Mouse (Mus musculus): ENCODE measurements around the gene Auts2.

Auts2 gene

DNA sequence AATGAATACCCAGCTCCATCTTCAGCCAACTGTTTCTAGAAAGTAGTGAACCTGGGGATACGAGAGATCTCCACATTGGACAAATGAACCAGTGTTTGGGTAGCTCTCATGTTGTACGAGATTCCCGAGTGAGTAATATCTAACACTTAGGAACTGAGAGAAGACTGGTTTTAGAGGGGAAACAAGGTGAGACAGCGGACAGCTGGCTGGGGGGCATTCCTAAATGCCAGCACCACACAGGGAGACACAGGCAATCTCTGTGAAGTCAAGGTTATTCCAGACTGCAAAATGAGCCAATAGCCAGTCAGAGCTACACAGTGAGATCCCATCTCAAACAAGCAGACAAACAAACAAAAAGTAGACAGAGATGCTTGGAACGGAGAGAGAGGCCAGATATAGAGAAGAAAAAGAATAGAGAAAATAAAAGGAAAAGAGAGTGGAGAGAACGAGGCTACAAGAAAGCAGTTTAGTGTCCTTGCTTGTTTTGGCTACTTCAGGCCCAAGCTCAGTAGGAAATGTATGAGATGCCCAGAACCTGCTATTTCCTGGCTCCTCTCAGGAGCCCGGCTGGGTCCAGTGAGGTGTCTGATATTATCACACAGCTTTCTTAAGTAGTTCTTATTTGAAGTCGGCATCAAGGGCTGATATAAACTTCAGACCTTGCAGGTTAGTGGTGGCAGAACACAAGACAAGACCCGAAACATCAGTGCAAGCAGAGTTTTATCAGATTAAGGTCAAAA is 224.9 kb downstream of the Auts2 start:
- no peak for DNase-seq (ENCODE audit: low spot score)

- no peak for DNase-seq (ENCODE audit: low spot score)
These were observed 226.2 kb downstream of the Auts2 start for GRCm38 (mm10) chr5:132316897-132317296.

- no peak for DNase-seq (ENCODE audit: low spot score)
These were observed 228.8 kb downstream of the Auts2 start for GRCm38 (mm10) chr5:132314300-132314699.

GRCm38 (mm10) chr5:132307000-132307399 is 236.1 kb downstream of the Auts2 start:
- DNase-seq (ENCODE audit: low spot score): no peak

DNA sequence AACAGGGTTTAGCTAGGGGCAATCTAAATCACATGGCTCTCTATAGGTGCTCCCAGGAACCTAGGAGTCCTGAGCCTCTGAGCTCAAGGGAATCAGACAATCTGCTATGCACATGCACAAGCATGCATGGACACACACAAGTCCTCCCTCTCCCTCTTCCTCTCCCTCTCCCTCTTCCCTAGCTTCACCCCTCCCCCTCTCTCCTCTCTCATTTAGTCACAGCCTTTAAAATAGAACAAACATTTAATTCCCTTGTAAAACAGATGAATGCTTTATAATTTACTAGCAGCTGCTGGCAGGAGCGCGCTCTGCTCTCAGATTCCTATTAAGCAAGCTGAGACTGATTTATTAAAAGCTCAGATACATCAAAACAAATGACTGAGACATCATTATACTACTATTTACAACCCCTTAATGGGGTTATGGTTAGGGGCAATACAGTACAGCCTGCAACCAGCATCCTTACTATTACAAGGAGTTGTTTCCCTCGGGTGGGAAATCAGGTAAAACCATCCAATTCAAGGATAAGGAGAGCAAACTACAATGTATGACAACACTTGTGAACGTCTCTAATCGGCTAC is 237.7 kb downstream of the Auts2 start:
- no peak for DNase-seq (ENCODE audit: low spot score)

DNA sequence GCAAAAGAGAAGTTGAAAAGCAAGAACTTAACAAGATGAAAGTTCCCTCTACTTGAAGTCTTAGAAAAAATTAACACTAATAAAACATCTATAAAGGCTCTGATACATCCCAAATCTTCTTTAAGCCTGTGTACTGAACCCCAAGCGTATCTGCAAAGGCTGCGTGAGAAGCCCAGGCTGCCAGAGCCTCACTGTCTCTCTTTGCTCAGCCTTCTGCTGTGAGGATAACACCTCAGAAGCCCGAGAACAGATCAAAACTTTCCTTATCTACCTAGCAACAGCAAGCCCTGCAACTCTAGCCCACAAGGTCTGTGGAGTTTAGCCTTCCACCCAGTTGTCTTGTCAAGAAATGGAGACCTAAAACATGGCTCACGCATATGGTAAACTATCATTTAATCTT is 240.4 kb downstream of the Auts2 start:
- DNase-seq (ENCODE audit: low spot score): no peak

- DNase-seq (ENCODE audit: low spot score): no peak
These were observed 242.3 kb downstream of the Auts2 start for GRCm38 (mm10) chr5:132300794-132301193.

GRCm38 (mm10) chr5:132299716-132300115 is 243.4 kb downstream of the Auts2 start:
- DNase-seq (ENCODE audit: low spot score): no peak

DNA sequence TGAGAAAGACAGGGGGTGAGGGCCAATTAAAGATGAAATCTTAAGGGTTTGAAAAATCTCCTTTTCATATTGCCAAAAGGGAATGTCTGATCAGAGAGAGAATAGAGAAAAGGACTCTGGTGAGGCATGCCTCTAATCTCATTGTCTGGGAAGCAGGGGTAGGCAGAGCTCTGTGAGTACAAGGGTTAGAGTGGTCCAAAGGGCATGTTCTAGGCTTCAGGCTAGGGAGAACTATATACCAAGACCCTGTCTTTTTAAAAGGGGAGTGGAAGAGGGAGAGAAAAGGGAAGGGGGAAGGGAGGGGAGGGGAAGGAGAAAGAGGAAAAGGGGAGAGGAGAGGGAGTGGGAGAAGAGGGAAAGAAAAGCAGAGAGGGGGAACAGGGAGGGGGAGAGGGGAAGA is 244.1 kb downstream of the Auts2 start:
- DNase-seq (ENCODE audit: low spot score): no peak

GRCm38 (mm10) chr5:132297309-132297708 is 245.8 kb downstream of the Auts2 start:
- no peak for DNase-seq (ENCODE audit: low spot score)

GRCm38 (mm10) chr5:132294469-132294868 is 248.7 kb downstream of the Auts2 start:
- DNase-seq (ENCODE audit: low spot score): no peak

DNA sequence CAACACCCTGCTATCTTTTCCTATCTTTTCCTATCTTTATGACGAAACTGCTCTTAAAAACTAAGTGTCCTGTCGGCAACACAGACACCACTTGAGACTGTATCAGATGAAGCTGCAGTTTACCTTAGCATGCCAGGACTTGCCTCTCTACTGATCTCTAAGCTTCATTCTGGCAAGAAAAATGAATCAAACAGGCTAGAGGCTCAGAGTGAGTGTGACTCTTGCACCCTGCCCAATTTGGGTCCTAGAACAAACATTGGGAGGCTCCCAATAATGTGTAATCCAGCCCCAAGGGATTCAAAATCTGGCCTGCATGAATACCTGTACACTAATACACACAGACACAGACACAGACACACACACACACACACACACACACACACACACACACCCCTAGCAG is 250.2 kb downstream of the Auts2 start:
- DNase-seq (ENCODE audit: low spot score): no peak

- DNase-seq (ENCODE audit: low spot score): no peak
These were observed 252.3 kb downstream of the Auts2 start for GRCm38 (mm10) chr5:132290606-132291535.

GRCm38 (mm10) chr5:132283741-132284140 is 259.4 kb downstream of the Auts2 start:
- DNase-seq (ENCODE audit: low spot score): no peak

DNA sequence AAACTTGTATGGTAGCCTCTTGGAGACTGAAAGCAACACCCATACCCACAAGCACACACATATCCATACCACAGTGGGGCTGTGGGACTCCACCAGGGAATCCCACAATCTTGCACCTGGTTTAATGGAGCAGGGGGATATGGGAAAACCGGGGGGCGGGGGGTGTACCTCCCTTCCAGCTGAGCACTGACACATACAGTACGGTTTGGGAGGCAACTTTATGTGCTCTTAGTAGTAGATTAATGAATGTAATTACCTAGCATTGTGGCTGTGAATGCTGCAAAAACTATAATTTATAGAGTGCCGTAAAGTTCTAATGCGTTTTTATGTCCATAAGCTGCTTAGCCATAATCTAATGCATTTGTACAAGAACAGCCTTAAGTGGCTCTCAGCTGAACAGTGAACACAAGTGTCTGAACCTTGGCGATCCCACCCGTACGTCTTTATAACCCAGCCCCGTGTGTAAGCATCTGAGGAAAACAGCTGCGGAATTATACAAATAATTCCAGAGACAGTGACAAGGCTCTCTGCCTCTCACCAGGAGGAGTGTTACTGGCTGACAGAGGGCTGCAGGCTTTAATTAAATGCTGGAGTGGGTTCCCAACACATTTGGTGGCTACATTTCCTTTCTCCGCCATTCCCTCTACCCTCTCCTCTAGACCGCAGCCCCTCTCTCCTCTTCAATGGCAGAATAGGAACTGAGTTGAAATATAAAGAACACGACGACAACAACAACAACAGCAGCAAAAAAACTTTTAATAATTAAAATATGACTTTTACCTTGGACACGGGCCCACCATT is 268.8 kb downstream of the Auts2 start:
- DNase-seq (ENCODE audit: low spot score): no peak

GRCm38 (mm10) chr5:132272132-132272531 is 271.0 kb downstream of the Auts2 start:
- DNase-seq (ENCODE audit: low spot score): no peak

DNA sequence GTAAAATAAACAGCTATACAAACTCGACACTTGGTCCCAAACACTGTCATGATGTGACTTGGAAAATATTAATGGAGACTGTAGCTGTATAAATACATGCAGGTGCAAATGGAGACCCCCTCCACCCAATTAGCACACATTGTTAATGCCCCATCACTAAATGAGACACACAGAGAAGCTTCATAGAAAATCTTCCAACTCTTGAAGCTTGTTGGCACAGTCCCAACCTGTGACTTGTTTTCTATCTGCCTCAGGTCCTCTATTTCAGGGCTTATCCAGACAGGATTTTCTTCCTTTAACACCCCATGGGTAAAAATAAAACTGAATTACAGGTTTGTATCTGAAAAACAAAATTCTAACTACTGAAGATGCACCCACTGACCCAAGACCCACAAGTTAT is 272.2 kb downstream of the Auts2 start:
- no peak for DNase-seq (ENCODE audit: low spot score)

DNA sequence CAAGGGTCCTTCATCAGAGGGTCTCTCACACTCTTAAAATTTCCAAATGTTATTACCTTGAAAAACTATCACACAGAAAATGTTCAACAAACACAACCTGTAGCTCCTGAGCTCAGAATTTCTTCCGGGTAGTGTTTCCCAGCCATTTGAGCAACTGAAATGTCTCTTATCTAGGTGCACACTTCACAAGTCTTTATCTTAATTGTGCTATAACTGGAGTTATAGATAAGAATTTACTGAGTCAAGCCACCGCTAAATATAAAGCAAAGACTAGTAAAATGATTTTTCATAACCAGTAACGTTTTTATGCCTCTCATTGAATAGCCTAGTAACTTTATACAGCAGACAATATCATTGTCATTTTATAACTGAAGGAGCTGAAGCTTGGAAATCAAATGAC is 273.1 kb downstream of the Auts2 start:
- no peak for DNase-seq (ENCODE audit: low spot score)

GRCm38 (mm10) chr5:132268351-132268967 is 274.7 kb downstream of the Auts2 start:
- DNase-seq (ENCODE audit: low spot score): no peak

- DNase-seq (ENCODE audit: low spot score): no peak
These were observed 278.1 kb downstream of the Auts2 start for GRCm38 (mm10) chr5:132265015-132265414.

- no peak for DNase-seq (ENCODE audit: low spot score)
These were observed 281.4 kb downstream of the Auts2 start for GRCm38 (mm10) chr5:132261750-132262149.

- DNase-seq (ENCODE audit: low spot score): no peak
These were observed 284.3 kb downstream of the Auts2 start for GRCm38 (mm10) chr5:132258882-132259281.

Measured in ovary, postnatal 36 days (tissue).